Mouse (Mus musculus) lung, embryonic 14.5 days (tissue): ENCODE results near the gene Cblc. TPM values are rescaled to one million over a fixed set of nuclear protein-coding genes. Genes with fewer than 3 reads are reported as not detected.
A peak's percentile ranks its signal among the peaks of the same experiment; 100 is the strongest.

Experiments
- ATAC-seq: fragments of 200-750 bp; cut with Nextera tagmentation; 2 replicates; pipeline ENCODE4 v1.8.0; 2017; ENCODE audit warnings: mild to moderate bottlenecking, moderate TSS enrichment, moderate library complexity; ENCODE audit not compliant: insufficient read depth
- DNase-seq: peaks from one replicate; pipeline ENCODE4 v3.0.0-alpha.2; 2015
- H3K27ac ChIP-seq: fragments of 300-500 bp; sonication (generic); 2 replicates; pipeline ENCODE4 v1.5.1; 2014; ENCODE audit warnings: low read depth, mild to moderate bottlenecking, moderate library complexity
- H3K27me3 ChIP-seq: fragments of 300-500 bp; sonication (generic); 2 replicates; pipeline ENCODE4 v1.6.1; 2014; ENCODE audit warnings: low read length, control low read depth; ENCODE audit not compliant: insufficient read depth
- H3K36me3 ChIP-seq: fragments of 300-500 bp; sonication (generic); 2 replicates; pipeline ENCODE4 v1.6.1; 2014; ENCODE audit warnings: control low read depth; ENCODE audit not compliant: insufficient read depth
- H3K4me1 ChIP-seq: fragments of 300-500 bp; sonication (generic); 2 replicates; pipeline ENCODE4 v1.6.1; 2014; ENCODE audit warnings: antibody characterized with exemption, control low read depth; ENCODE audit not compliant: insufficient read depth
- H3K4me2 ChIP-seq: fragments of 300-500 bp; sonication (generic); 2 replicates; pipeline ENCODE4 v1.6.1; 2014; ENCODE audit warnings: mild to moderate bottlenecking
- H3K4me3 ChIP-seq: fragments of 300-500 bp; sonication (generic); 2 replicates; pipeline ENCODE4 v1.5.1; 2014; ENCODE audit warnings: low read depth, low read length
- H3K9ac ChIP-seq: fragments of 300-500 bp; sonication (generic); 2 replicates; pipeline ENCODE4 v1.6.1; 2014
- H3K9me3 ChIP-seq: fragments of 300-500 bp; sonication (generic); 2 replicates; pipeline ENCODE4 v1.6.1; 2016; ENCODE audit warnings: low read depth, low read length, control low read depth
- CTCF ChIP-seq: IDR thresholded peaks from 2 replicates; pipeline ENCODE4 v1.5.1; 2016; ENCODE audit warnings: antibody characterized with exemption, low read depth
- WGBS: fragments of 180-500 bp; shearing (Covaris S2); extraction: QIAGEN DNeasy Blood & Tissue Kit; methylation state at CpG from one replicate; pipeline ENCODE4 v1.1.7; 2014; 5-methylcytosine and 5-hydroxymethylcytosine counted together
- polyA plus RNA-seq: library from polyadenylated mRNA; unstranded; fragments of >200 nt; fragmentation: Nextera tagmentation; extraction: Ambion mirVana; gene quantifications from 2 replicates; pipeline ENCODE4 v1.2.1, GENCODE M21; 2014

The Cblc gene
- polyA plus RNA-seq, 1 experiment from 2014 or later = 6.8 TPM

GRCm38 (mm10) chr7:19840371-19840770 is 43.8 kb upstream of the Cblc start:
- Histone ChIP-seq H3K4me2 (no peak overlapping the region), H3K9ac (no peak overlapping the region), H3K36me3 (no peaks in the 10 kb centered on the region), H3K4me1 (no peaks in the 10 kb centered on the region), H3K27me3 (peaks cover 8% of the 10 kb centered on the region; the same call in 1 of the 2 replicates), H3K4me3 (no peak overlapping the region), H3K27ac (no peak overlapping the region), H3K9me3 (no peaks in the 10 kb centered on the region)
- 69% methylated on average over 4 of the region's 4 CpGs for WGBS
- DNase-seq (no peak), ATAC-seq (no peak)
- no peak for TF ChIP-seq CTCF

GRCm38 (mm10) chr7:19836843-19837242 is 40.2 kb upstream of the Cblc start:
- no peak for TF ChIP-seq CTCF

GRCm38 (mm10) chr7:19834055-19834454 is 37.4 kb upstream of the Cblc start:
- no peak overlapping the region for H3K27ac ChIP-seq
- H3K9ac ChIP-seq = no peak overlapping the region
- H3K9me3 ChIP-seq = no peaks in the 10 kb centered on the region
- peaks cover 5% of the 10 kb centered on the region for H3K4me1 ChIP-seq
- WGBS = 54% methylated on average over 3 of the region's 3 CpGs
- TF ChIP-seq CTCF = no peak
- DNase-seq (no peak), ATAC-seq (no peak)
- no peak overlapping the region for H3K4me2 ChIP-seq
- H3K36me3 ChIP-seq = no peaks in the 10 kb centered on the region
- no peaks in the 10 kb centered on the region for H3K27me3 ChIP-seq
- H3K4me3 ChIP-seq = no peak overlapping the region

More at GRCm38 (mm10) chr7:19836843-19837242, 40.2 kb upstream of the Cblc start:
- no peaks in the 10 kb centered on the region for H3K36me3 ChIP-seq
- ATAC-seq (no peak), DNase-seq (no peak)
- H3K4me3 ChIP-seq = no peak overlapping the region
- H3K4me1 ChIP-seq = no peaks in the 10 kb centered on the region
- H3K27ac ChIP-seq = no peak overlapping the region
- H3K4me2 ChIP-seq = no peak overlapping the region
- H3K9me3 ChIP-seq = no peaks in the 10 kb centered on the region
- no peak overlapping the region for H3K9ac ChIP-seq
- no peaks in the 10 kb centered on the region for H3K27me3 ChIP-seq
- WGBS = 52% methylated on average over 3 of the region's 3 CpGs

- H3K9me3 ChIP-seq = no peaks in the 10 kb centered on the region
- H3K27ac ChIP-seq = no peak overlapping the region
- H3K36me3 ChIP-seq = no peaks in the 10 kb centered on the region
- H3K9ac ChIP-seq = no peak overlapping the region
- H3K27me3 ChIP-seq = no peaks in the 10 kb centered on the region
- DNase-seq (peak; percentile 21), ATAC-seq (peak; percentile 37; the same call in 1 of the 2 replicates)
- no peak overlapping the region for H3K4me2 ChIP-seq
- H3K4me1 ChIP-seq = peaks cover 5% of the 10 kb centered on the region
- WGBS = 36% methylated on average over 9 of the region's 9 CpGs
- TF ChIP-seq CTCF = no peak
- no peak overlapping the region for H3K4me3 ChIP-seq
These were observed 35.2 kb upstream of the Cblc start for GRCm38 (mm10) chr7:19831837-19832236.

GRCm38 (mm10) chr7:19830682-19831156 is 34.1 kb upstream of the Cblc start:
- Histone ChIP-seq H3K4me2 (peak overlapping the region; percentile 35), H3K27ac (no peak overlapping the region), H3K9ac (peak overlapping the region; percentile 11), H3K27me3 (no peaks in the 10 kb centered on the region), H3K36me3 (no peaks in the 10 kb centered on the region), H3K4me3 (no peak overlapping the region), H3K4me1 (peaks cover 5% of the 10 kb centered on the region), H3K9me3 (no peaks in the 10 kb centered on the region)
- DNase-seq = peak; percentile 63
- ATAC-seq = peak; percentile 55
- no peak for TF ChIP-seq CTCF
- WGBS = 14% methylated on average over 13 of the region's 13 CpGs

- TF ChIP-seq CTCF = no peak
- H3K4me3 ChIP-seq = no peak overlapping the region
These were observed 33.1 kb upstream of the Cblc start for GRCm38 (mm10) chr7:19829694-19830093.

GRCm38 (mm10) chr7:19826756-19827155 is 30.1 kb upstream of the Cblc start:
- H3K27ac ChIP-seq = no peak overlapping the region

More at GRCm38 (mm10) chr7:19829694-19830093, 33.1 kb upstream of the Cblc start:
- 66% methylated on average over 3 of the region's 3 CpGs for WGBS
- Histone ChIP-seq H3K4me1 (peaks cover 5% of the 10 kb centered on the region), H3K27ac (no peak overlapping the region), H3K27me3 (no peaks in the 10 kb centered on the region), H3K36me3 (no peaks in the 10 kb centered on the region), H3K9ac (no peak overlapping the region), H3K9me3 (no peaks in the 10 kb centered on the region), H3K4me2 (no peak overlapping the region)
- no peak for ATAC-seq
- no peak for DNase-seq

More at GRCm38 (mm10) chr7:19826756-19827155, 30.1 kb upstream of the Cblc start:
- Histone ChIP-seq H3K27me3 (peaks cover 6% of the 10 kb centered on the region; the same call in 1 of the 2 replicates), H3K4me2 (no peak overlapping the region), H3K36me3 (no peaks in the 10 kb centered on the region), H3K4me3 (no peak overlapping the region), H3K4me1 (peaks cover 21% of the 10 kb centered on the region), H3K9ac (no peak overlapping the region), H3K9me3 (no peaks in the 10 kb centered on the region)
- ATAC-seq (no peak), DNase-seq (no peak)
- no peak for TF ChIP-seq CTCF
- WGBS = 40% methylated on average over 6 of the region's 6 CpGs
